Mouse (Mus musculus) cerebellum, adult 2 months (tissue): Measurements from ENCODE around the gene Agmo.

Experiments used
- CTCF ChIP-seq: fragments of 200-500 bp; IDR thresholded peaks from 2 replicates; pipeline ENCODE4 v1.5.1; 2011; ENCODE audit warnings: low read depth, mild to moderate bottlenecking, control low read depth, low read length, moderate library complexity, borderline replicate concordance; ENCODE audit not compliant: insufficient read depth
- POLR2A ChIP-seq: fragments of 200-500 bp; IDR thresholded peaks from 2 replicates; pipeline ENCODE4 v1.6.1; 2011; ENCODE audit warnings: low read length, control low read depth, borderline replicate concordance; ENCODE audit not compliant: insufficient read depth

GRCm38 (mm10) chr12:37251688-37252087, 10.2 kb downstream of the Agmo start:
- no peak for TF ChIP-seq CTCF
- TF ChIP-seq POLR2A, result no peak
